Mouse (Mus musculus): ENCODE data around the gene Gtf3a. TPM values are rescaled to one million over a fixed set of nuclear protein-coding genes. Genes with fewer than 3 reads are reported as not detected.
"Not testable (repeated sequence)": the region's sequence is repeated elsewhere in the genome, so short reads cannot be mapped to it uniquely, and the experiment has no call there.

Gtf3a gene
- polyA plus RNA-seq, 1 experiment = 40.5 TPM

GRCm38 (mm10) chr5:146912206-146912605 lies 36.3 kb upstream of the Gtf3a start:
- no peaks in the 10 kb centered on the region for H3K36me3 ChIP-seq (ENCODE audit: control insufficient read depth, insufficient read depth, low read length)
- H3K4me3 ChIP-seq (ENCODE audit: extremely low read depth, insufficient read depth, insufficient read length) = no peak overlapping the region
- peaks cover 6% of the 10 kb centered on the region; the same call in 1 of the 2 replicates for H3K4me1 ChIP-seq (ENCODE audit: control insufficient read depth, insufficient read depth, insufficient read length)
- TF ChIP-seq POLR2A (IDR thresholded peaks at IDR 0.05; ENCODE audit: low read depth, low read length) = no peak
- TF ChIP-seq CTCF (IDR thresholded peaks at IDR 0.05; ENCODE audit: extremely low read depth, insufficient read depth, insufficient read length, insufficient replicate concordance) = no peak
- H3K27me3 ChIP-seq (ENCODE audit: control insufficient read depth, insufficient read depth, low read length) = no peaks in the 10 kb centered on the region
- no peak overlapping the region for H3K27ac ChIP-seq (ENCODE audit: insufficient read depth, low read length)
- DNase-seq (ENCODE audit: low read depth in 1 of 2, low spot score in 2 of 2) = peak in 1 of 2 experiments; percentile 34
- WGBS = 10% methylated on average over 9 of the region's 9 CpGs

GRCm38 (mm10) chr5:146913355-146913754 lies 35.1 kb upstream of the Gtf3a start:
- WGBS = 92% methylated on average over 7 of the region's 7 CpGs
- H3K36me3 ChIP-seq (ENCODE audit: control insufficient read depth, insufficient read depth, low read length) = no peaks in the 10 kb centered on the region
- DNase-seq (ENCODE audit: low read depth in 1 of 2, low spot score in 2 of 2) = no peak
- peaks cover 6% of the 10 kb centered on the region; the same call in 1 of the 2 replicates for H3K4me1 ChIP-seq (ENCODE audit: control insufficient read depth, insufficient read depth, insufficient read length)
- TF ChIP-seq CTCF (IDR thresholded peaks at IDR 0.05; ENCODE audit: extremely low read depth, insufficient read depth, insufficient read length, insufficient replicate concordance) (no peak), POLR2A (IDR thresholded peaks at IDR 0.05; ENCODE audit: low read depth, low read length) (no peak)
- no peak overlapping the region for H3K27ac ChIP-seq (ENCODE audit: insufficient read depth, low read length)
- no peaks in the 10 kb centered on the region for H3K27me3 ChIP-seq (ENCODE audit: control insufficient read depth, insufficient read depth, low read length)
- H3K4me3 ChIP-seq (ENCODE audit: extremely low read depth, insufficient read depth, insufficient read length) = no peak overlapping the region

- 0 out of 2 replicates have a peak, but pooled peaks cover 1% of the 10 kb centered on the region for H3K27me3 ChIP-seq (ENCODE audit: control insufficient read depth, insufficient read depth, low read length)
- 27% methylated on average over 9 of the region's 9 CpGs for WGBS
Measured at GRCm38 (mm10) chr5:146914088-146914766, 34.2 kb upstream of the Gtf3a start.

GRCm38 (mm10) chr5:146916273-146916672 lies 32.2 kb upstream of the Gtf3a start:
- 86% methylated on average over 8 of the region's 8 CpGs for WGBS
- TF ChIP-seq POLR2A (IDR thresholded peaks at IDR 0.05; ENCODE audit: low read depth, low read length) (no peak), CTCF (IDR thresholded peaks at IDR 0.05; ENCODE audit: extremely low read depth, insufficient read depth, insufficient read length, insufficient replicate concordance) (peak; percentile 2; the same call in 1 of the 2 replicates)
- no peaks in the 10 kb centered on the region for H3K36me3 ChIP-seq (ENCODE audit: control insufficient read depth, insufficient read depth, low read length)

More at GRCm38 (mm10) chr5:146914088-146914766, 34.2 kb upstream of the Gtf3a start:
- Histone ChIP-seq H3K4me1 (ENCODE audit: control insufficient read depth, insufficient read depth, insufficient read length) (peaks cover 6% of the 10 kb centered on the region; the same call in 1 of the 2 replicates), H3K27ac (ENCODE audit: insufficient read depth, low read length) (no peak overlapping the region), H3K36me3 (ENCODE audit: control insufficient read depth, insufficient read depth, low read length) (no peaks in the 10 kb centered on the region), H3K4me3 (ENCODE audit: extremely low read depth, insufficient read depth, insufficient read length) (no peak overlapping the region)
- DNase-seq (ENCODE audit: low read depth in 1 of 2, low spot score in 2 of 2) = peak; percentile 25 to 58
- peak; percentile 64; the same call in 1 of the 2 replicates for TF ChIP-seq CTCF (IDR thresholded peaks at IDR 0.05; ENCODE audit: extremely low read depth, insufficient read depth, insufficient read length, insufficient replicate concordance)
- TF ChIP-seq POLR2A (IDR thresholded peaks at IDR 0.05; ENCODE audit: low read depth, low read length) = no peak

GRCm38 (mm10) chr5:146916806-146917205 lies 31.7 kb upstream of the Gtf3a start:
- H3K4me1 ChIP-seq (ENCODE audit: control insufficient read depth, insufficient read depth, insufficient read length) = peaks cover 6% of the 10 kb centered on the region; the same call in 1 of the 2 replicates
- no peak overlapping the region for H3K4me3 ChIP-seq (ENCODE audit: extremely low read depth, insufficient read depth, insufficient read length)
- H3K27ac ChIP-seq (ENCODE audit: insufficient read depth, low read length) = no peak overlapping the region
- H3K36me3 ChIP-seq (ENCODE audit: control insufficient read depth, insufficient read depth, low read length) = no peaks in the 10 kb centered on the region
- DNase-seq (ENCODE audit: low read depth in 1 of 2, low spot score in 2 of 2) = no peak
- peaks cover 3% of the 10 kb centered on the region; the same call in 1 of the 2 replicates for H3K27me3 ChIP-seq (ENCODE audit: control insufficient read depth, insufficient read depth, low read length)
- no peak for TF ChIP-seq POLR2A (IDR thresholded peaks at IDR 0.05; ENCODE audit: low read depth, low read length)
- TF ChIP-seq CTCF (IDR thresholded peaks at IDR 0.05; ENCODE audit: extremely low read depth, insufficient read depth, insufficient read length, insufficient replicate concordance) = no peak
- 27% methylated on average over 6 of the region's 6 CpGs for WGBS

More at GRCm38 (mm10) chr5:146916273-146916672, 32.2 kb upstream of the Gtf3a start:
- no peak overlapping the region for H3K27ac ChIP-seq (ENCODE audit: insufficient read depth, low read length)
- peaks cover 6% of the 10 kb centered on the region; the same call in 1 of the 2 replicates for H3K4me1 ChIP-seq (ENCODE audit: control insufficient read depth, insufficient read depth, insufficient read length)
- DNase-seq (ENCODE audit: low read depth in 1 of 2, low spot score in 2 of 2) = no peak
- no peak overlapping the region for H3K4me3 ChIP-seq (ENCODE audit: extremely low read depth, insufficient read depth, insufficient read length)
- peaks cover 3% of the 10 kb centered on the region; the same call in 1 of the 2 replicates for H3K27me3 ChIP-seq (ENCODE audit: control insufficient read depth, insufficient read depth, low read length)

- H3K27me3 ChIP-seq (ENCODE audit: control insufficient read depth, insufficient read depth, low read length); H3K36me3 ChIP-seq (ENCODE audit: control insufficient read depth, insufficient read depth, low read length); H3K4me1 ChIP-seq (ENCODE audit: control insufficient read depth, insufficient read depth, insufficient read length); H3K4me3 ChIP-seq (ENCODE audit: extremely low read depth, insufficient read depth, insufficient read length); H3K27ac ChIP-seq (ENCODE audit: insufficient read depth, low read length); DNase-seq (ENCODE audit: low read depth in 1 of 2, low spot score in 2 of 2): not testable (repeated sequence)
- 75% methylated on average over 6 of the region's 6 CpGs for WGBS
Measured at GRCm38 (mm10) chr5:146917357-146917756, 31.1 kb upstream of the Gtf3a start.

GRCm38 (mm10) chr5:146919874-146920273 lies 28.6 kb upstream of the Gtf3a start:
- Histone ChIP-seq H3K4me3 (ENCODE audit: extremely low read depth, insufficient read depth, insufficient read length) (no peak overlapping the region), H3K27ac (ENCODE audit: insufficient read depth, low read length) (no peak overlapping the region), H3K4me1 (ENCODE audit: control insufficient read depth, insufficient read depth, insufficient read length) (no peaks in the 10 kb centered on the region), H3K27me3 (ENCODE audit: control insufficient read depth, insufficient read depth, low read length) (peaks cover 3% of the 10 kb centered on the region; the same call in 1 of the 2 replicates), H3K36me3 (ENCODE audit: control insufficient read depth, insufficient read depth, low read length) (no peaks in the 10 kb centered on the region)
- TF ChIP-seq CTCF (IDR thresholded peaks at IDR 0.05; ENCODE audit: extremely low read depth, insufficient read depth, insufficient read length, insufficient replicate concordance) (no peak), POLR2A (IDR thresholded peaks at IDR 0.05; ENCODE audit: low read depth, low read length) (no peak)
- 55% methylated on average over 6 of the region's 6 CpGs for WGBS
- no peak for DNase-seq (ENCODE audit: low read depth in 1 of 2, low spot score in 2 of 2)

Data from spleen, adult 2 months (tissue).